Mouse (Mus musculus): ENCODE measurements around the gene Card14. TPM values are rescaled to one million over a fixed set of nuclear protein-coding genes. Genes with fewer than 3 reads are reported as not detected.
"Not testable (repeated sequence)": the region's sequence is repeated elsewhere in the genome, so short reads cannot be mapped to it uniquely, and the experiment has no call there.

The Card14 gene
- polyA plus RNA-seq, 1 experiment = 0.22 TPM

GRCm38 (mm10) chr11:119363534-119364145 is 56.1 kb downstream of the Card14 start:
- TF ChIP-seq POLR2A (IDR thresholded peaks at IDR 0.05; ENCODE audit: borderline replicate concordance, extremely low read depth, insufficient read depth, insufficient read length, poor library complexity, severe bottlenecking) = no peak
- TF ChIP-seq CTCF (IDR thresholded peaks at IDR 0.05; ENCODE audit: borderline replicate concordance, extremely low read depth, insufficient read depth, insufficient read length) = peak; percentile 96
- peak; percentile 87 for DNase-seq (ENCODE audit: low read depth)

GRCm38 (mm10) chr11:119375425-119375824 is 67.9 kb downstream of the Card14 start:
- no peak for DNase-seq (ENCODE audit: low read depth)
- no peak for TF ChIP-seq POLR2A (IDR thresholded peaks at IDR 0.05; ENCODE audit: borderline replicate concordance, extremely low read depth, insufficient read depth, insufficient read length, poor library complexity, severe bottlenecking)

- no peak for TF ChIP-seq CTCF (IDR thresholded peaks at IDR 0.05; ENCODE audit: borderline replicate concordance, extremely low read depth, insufficient read depth, insufficient read length)
- TF ChIP-seq POLR2A (IDR thresholded peaks at IDR 0.05; ENCODE audit: borderline replicate concordance, extremely low read depth, insufficient read depth, insufficient read length, poor library complexity, severe bottlenecking) = no peak
- DNase-seq (ENCODE audit: low read depth) = no peak
Observed at GRCm38 (mm10) chr11:119377326-119377725, 69.8 kb downstream of the Card14 start.

- no peak for DNase-seq (ENCODE audit: low read depth)
- no peak for TF ChIP-seq CTCF (IDR thresholded peaks at IDR 0.05; ENCODE audit: borderline replicate concordance, extremely low read depth, insufficient read depth, insufficient read length)
Observed at GRCm38 (mm10) chr11:119378551-119378950, 71.0 kb downstream of the Card14 start.

- TF ChIP-seq CTCF (IDR thresholded peaks at IDR 0.05; ENCODE audit: borderline replicate concordance, extremely low read depth, insufficient read depth, insufficient read length) (no peak), POLR2A (IDR thresholded peaks at IDR 0.05; ENCODE audit: borderline replicate concordance, extremely low read depth, insufficient read depth, insufficient read length, poor library complexity, severe bottlenecking) (no peak)
Observed at GRCm38 (mm10) chr11:119381631-119382337, 74.2 kb downstream of the Card14 start.

GRCm38 (mm10) chr11:119382338-119382850 is 74.8 kb downstream of the Card14 start:
- TF ChIP-seq POLR2A (IDR thresholded peaks at IDR 0.05; ENCODE audit: borderline replicate concordance, extremely low read depth, insufficient read depth, insufficient read length, poor library complexity, severe bottlenecking) = no peak
- no peak for TF ChIP-seq CTCF (IDR thresholded peaks at IDR 0.05; ENCODE audit: borderline replicate concordance, extremely low read depth, insufficient read depth, insufficient read length)
- no peak for DNase-seq (ENCODE audit: low read depth)

More at GRCm38 (mm10) chr11:119381631-119382337, 74.2 kb downstream of the Card14 start:
- DNase-seq (ENCODE audit: low read depth) = no peak

GRCm38 (mm10) chr11:119384904-119385303 is 77.3 kb downstream of the Card14 start:
- DNase-seq (ENCODE audit: low read depth) = no peak
- TF ChIP-seq CTCF (IDR thresholded peaks at IDR 0.05; ENCODE audit: borderline replicate concordance, extremely low read depth, insufficient read depth, insufficient read length) = no peak

- TF ChIP-seq CTCF (IDR thresholded peaks at IDR 0.05; ENCODE audit: borderline replicate concordance, extremely low read depth, insufficient read depth, insufficient read length) (no peak), POLR2A (IDR thresholded peaks at IDR 0.05; ENCODE audit: borderline replicate concordance, extremely low read depth, insufficient read depth, insufficient read length, poor library complexity, severe bottlenecking) (no peak)
- no peak for DNase-seq (ENCODE audit: low read depth)
Observed at GRCm38 (mm10) chr11:119386306-119386705, 78.7 kb downstream of the Card14 start.

- DNase-seq (ENCODE audit: low read depth) = not testable (repeated sequence)
Observed at GRCm38 (mm10) chr11:119387273-119387672, 79.7 kb downstream of the Card14 start.

GRCm38 (mm10) chr11:119389851-119390270 is 82.3 kb downstream of the Card14 start:
- DNase-seq (ENCODE audit: low read depth) = peak; percentile 69
- TF ChIP-seq POLR2A (IDR thresholded peaks at IDR 0.05; ENCODE audit: borderline replicate concordance, extremely low read depth, insufficient read depth, insufficient read length, poor library complexity, severe bottlenecking) = no peak
- TF ChIP-seq CTCF (IDR thresholded peaks at IDR 0.05; ENCODE audit: borderline replicate concordance, extremely low read depth, insufficient read depth, insufficient read length) = peak; percentile 12; the same call in 1 of the 2 replicates

- no peak for TF ChIP-seq CTCF (IDR thresholded peaks at IDR 0.05; ENCODE audit: borderline replicate concordance, extremely low read depth, insufficient read depth, insufficient read length)
- TF ChIP-seq POLR2A (IDR thresholded peaks at IDR 0.05; ENCODE audit: borderline replicate concordance, extremely low read depth, insufficient read depth, insufficient read length, poor library complexity, severe bottlenecking) = no peak
- peak; percentile 28 for DNase-seq (ENCODE audit: low read depth)
Observed at GRCm38 (mm10) chr11:119390271-119391231, 83.0 kb downstream of the Card14 start.

Measured in brain, embryonic 14.5 days (tissue).